Mouse (Mus musculus) forebrain, embryonic 14.5 days (tissue): Measurements from ENCODE around the gene Mitf. TPM values are rescaled to one million over a fixed set of nuclear protein-coding genes. Genes with fewer than 3 reads are reported as not detected.

Source experiments
- ATAC-seq: fragments of 200-750 bp; cut with Nextera tagmentation; 2 replicates; pipeline ENCODE4 v1.8.0; 2017; ENCODE audit warnings: mild to moderate bottlenecking, moderate library complexity
- DNase-seq: peaks from one replicate; pipeline ENCODE4 v3.0.0-alpha.2; 2015; ENCODE audit warnings: low spot score
- H3K27ac ChIP-seq: fragments of 300-500 bp; sonication (generic); 2 replicates; pipeline ENCODE4 v1.5.1; 2014; ENCODE audit warnings: low read depth, mild to moderate bottlenecking, control low read depth, low read length, moderate library complexity
- H3K27me3 ChIP-seq: fragments of 300-500 bp; sonication (generic); replicated peaks from 2 replicates; pipeline ENCODE4 v1.6.1; 2014; ENCODE audit warnings: low read length, control low read depth, mixed read lengths; ENCODE audit not compliant: control insufficient read depth, insufficient read depth
- H3K36me3 ChIP-seq: fragments of 300-500 bp; sonication (generic); 2 replicates; pipeline ENCODE4 v1.6.1; 2014; ENCODE audit warnings: low read length, control low read depth; ENCODE audit not compliant: control insufficient read depth, insufficient read depth
- H3K4me1 ChIP-seq: fragments of 300-500 bp; sonication (generic); 2 replicates; pipeline ENCODE4 v1.6.1; 2014; ENCODE audit warnings: antibody characterized with exemption, low read length, control low read depth; ENCODE audit not compliant: control insufficient read depth, insufficient read depth
- H3K4me2 ChIP-seq: fragments of 300-500 bp; sonication (generic); 2 replicates; pipeline ENCODE4 v1.6.1; 2014; ENCODE audit warnings: mild to moderate bottlenecking, control low read depth, low read length
- H3K4me3 ChIP-seq: fragments of 300-500 bp; sonication (generic); 2 replicates; pipeline ENCODE4 v1.5.1; 2014; ENCODE audit warnings: low read depth, low read length, control low read depth
- H3K9ac ChIP-seq: fragments of 300-500 bp; sonication (generic); 2 replicates; pipeline ENCODE4 v1.6.1; 2014; ENCODE audit warnings: mild to moderate bottlenecking, low read length, control low read depth, moderate library complexity
- H3K9me3 ChIP-seq: fragments of 300-500 bp; sonication (generic); replicated peaks from 2 replicates; pipeline ENCODE4 v1.6.1; 2016; ENCODE audit warnings: low read length, control low read depth, mixed read lengths; ENCODE audit not compliant: control insufficient read depth
- WGBS: fragments of 180-500 bp; shearing (Covaris S2); extraction: QIAGEN DNeasy Blood & Tissue Kit; methylation state at CpG from one replicate; pipeline ENCODE4 v1.1.7; 2014; 5-methylcytosine and 5-hydroxymethylcytosine counted together
- polyA plus RNA-seq: library from polyadenylated mRNA; unstranded; fragments of >200 nt; fragmentation: Nextera tagmentation; extraction: Ambion mirVana; gene quantifications from 2 replicates; pipeline ENCODE4 v1.2.1, GENCODE M21; 2014

The Mitf gene
- polyA plus RNA-seq, 1 experiment from 2014 or later, result 1.3 TPM

GRCm38 (mm10) chr6:97857690-97858089, 50.8 kb downstream of the Mitf start:
- Histone ChIP-seq H3K27ac (no peak overlapping the region), H3K4me1 (no peaks in the 10 kb centered on the region), H3K4me2 (no peak overlapping the region), H3K36me3 (no peaks in the 10 kb centered on the region), H3K27me3 (no peaks in the 10 kb centered on the region), H3K9me3 (no peaks in the 10 kb centered on the region), H3K9ac (no peak overlapping the region), H3K4me3 (no peak overlapping the region)
- no peak for DNase-seq
- no peak for ATAC-seq
- WGBS, result 67% methylated on average over 3 of the region's 3 CpGs

DNA sequence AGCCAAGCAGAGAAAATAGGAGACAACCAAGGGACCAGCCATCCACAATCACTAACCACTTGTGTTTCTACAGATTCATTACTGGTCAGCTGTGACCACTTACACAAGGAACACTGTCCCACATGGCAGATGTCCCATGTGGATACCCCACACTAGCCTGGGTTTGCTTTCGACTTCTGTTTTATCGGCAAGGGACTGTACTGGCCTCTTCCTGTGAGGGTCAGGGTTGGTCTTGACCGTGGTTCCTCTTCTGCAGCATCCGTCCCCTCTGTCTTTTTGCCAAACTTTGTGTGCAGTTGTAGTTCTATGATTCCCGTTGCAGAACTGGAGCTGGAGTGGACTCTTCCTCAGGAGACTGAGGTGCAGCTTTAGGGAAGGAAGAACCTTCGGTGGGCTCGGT, 59.7 kb downstream of the Mitf start:
- Histone ChIP-seq H3K27ac (no peak overlapping the region), H3K4me1 (no peaks in the 10 kb centered on the region), H3K9ac (no peak overlapping the region), H3K4me3 (no peak overlapping the region), H3K27me3 (no peaks in the 10 kb centered on the region), H3K9me3 (no peaks in the 10 kb centered on the region), H3K4me2 (no peak overlapping the region), H3K36me3 (no peaks in the 10 kb centered on the region)
- 92% methylated on average over 7 of the region's 7 CpGs for WGBS
- ATAC-seq (no peak), DNase-seq (no peak)

DNA sequence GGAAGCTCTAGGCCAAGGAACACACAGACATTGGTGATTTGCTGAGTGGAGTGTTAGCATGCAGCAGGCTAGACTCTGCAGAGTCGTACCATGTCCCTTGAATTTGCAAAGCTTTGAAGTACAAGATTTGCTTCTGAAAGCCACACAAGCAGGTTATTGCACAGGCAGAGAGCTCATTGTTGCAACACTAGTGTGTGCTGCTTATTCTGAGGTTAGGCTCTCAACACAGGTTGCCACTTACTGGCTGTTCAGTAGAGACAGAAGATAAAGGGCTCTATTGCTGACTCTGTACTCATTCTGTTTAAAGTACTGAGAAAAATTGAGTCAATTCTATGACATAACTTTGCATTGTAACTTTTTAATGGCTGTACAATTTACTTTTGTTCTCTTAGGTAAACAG, 61.2 kb downstream of the Mitf start:
- no peak for ATAC-seq
- no peaks in the 10 kb centered on the region for H3K9me3 ChIP-seq
- no peak overlapping the region for H3K4me3 ChIP-seq
- H3K9ac ChIP-seq, result no peak overlapping the region
- H3K36me3 ChIP-seq, result no peaks in the 10 kb centered on the region
- no peak overlapping the region for H3K27ac ChIP-seq
- no peak overlapping the region for H3K4me2 ChIP-seq
- H3K4me1 ChIP-seq, result no peaks in the 10 kb centered on the region
- 68% methylated on average over 1 of the region's 1 CpGs for WGBS
- DNase-seq, result no peak
- H3K27me3 ChIP-seq, result no peaks in the 10 kb centered on the region

- Histone ChIP-seq H3K27me3 (no peaks in the 10 kb centered on the region), H3K4me3 (no peak overlapping the region), H3K27ac (no peak overlapping the region), H3K9me3 (no peaks in the 10 kb centered on the region), H3K4me2 (no peak overlapping the region), H3K36me3 (no peaks in the 10 kb centered on the region), H3K4me1 (no peaks in the 10 kb centered on the region), H3K9ac (no peak overlapping the region)
- ATAC-seq (no peak), DNase-seq (no peak)
- WGBS, result 88% methylated on average over 4 of the region's 4 CpGs
Observed at GRCm38 (mm10) chr6:97869953-97870352, 63.1 kb downstream of the Mitf start.

- 95% methylated on average over 4 of the region's 4 CpGs for WGBS
- no peaks in the 10 kb centered on the region for H3K4me1 ChIP-seq
- H3K36me3 ChIP-seq, result no peaks in the 10 kb centered on the region
- no peak overlapping the region for H3K9ac ChIP-seq
- no peaks in the 10 kb centered on the region for H3K27me3 ChIP-seq
- no peak for ATAC-seq
- H3K4me2 ChIP-seq, result no peak overlapping the region
- H3K27ac ChIP-seq, result no peak overlapping the region
- H3K4me3 ChIP-seq, result no peak overlapping the region
- DNase-seq, result no peak
- no peaks in the 10 kb centered on the region for H3K9me3 ChIP-seq
Observed at GRCm38 (mm10) chr6:97871296-97872030, 64.6 kb downstream of the Mitf start.

DNA sequence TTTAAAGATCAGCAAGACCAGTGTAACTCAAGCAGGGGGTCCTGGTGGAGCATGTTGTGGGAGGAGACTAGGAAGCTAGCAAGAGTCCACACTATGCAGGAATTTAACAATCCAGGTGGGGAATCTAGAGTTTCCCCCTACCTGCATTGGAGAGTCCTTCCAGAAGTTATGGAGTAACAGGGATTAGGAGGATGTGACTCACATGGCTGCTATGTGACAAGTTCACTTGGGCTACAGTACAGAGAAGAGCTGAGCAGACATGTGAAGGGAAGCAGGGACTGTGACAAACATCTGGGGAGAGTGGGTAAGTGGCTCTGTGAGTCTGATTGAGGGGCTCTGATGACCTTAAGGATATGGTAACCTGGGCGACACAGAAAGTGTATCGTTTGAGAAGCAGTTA, 66.2 kb downstream of the Mitf start:
- Histone ChIP-seq H3K36me3 (no peaks in the 10 kb centered on the region), H3K27me3 (no peaks in the 10 kb centered on the region), H3K4me2 (no peak overlapping the region), H3K9ac (no peak overlapping the region), H3K9me3 (no peaks in the 10 kb centered on the region), H3K4me1 (no peaks in the 10 kb centered on the region), H3K4me3 (no peak overlapping the region), H3K27ac (no peak overlapping the region)
- ATAC-seq, result no peak
- DNase-seq, result no peak
- WGBS, result 88% methylated on average over 2 of the region's 2 CpGs

DNA sequence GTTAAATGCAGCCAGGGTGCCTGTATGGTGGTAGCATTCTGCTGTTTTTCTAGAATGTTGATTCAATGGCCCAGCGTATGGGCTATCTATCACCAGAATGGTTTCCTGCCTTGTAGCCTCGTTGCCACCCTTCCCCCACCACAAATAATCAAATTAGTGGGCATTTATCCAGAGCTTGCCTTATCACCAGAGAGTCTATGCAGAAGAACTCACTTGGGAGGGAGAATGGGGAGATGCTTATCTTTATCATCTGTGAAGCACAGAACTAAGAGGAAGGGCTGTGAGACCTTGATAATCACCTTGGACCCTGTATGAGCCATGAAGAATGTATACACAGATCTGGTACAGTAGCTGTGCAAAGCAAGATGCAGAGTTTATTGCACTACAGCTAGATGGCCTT, 70.1 kb downstream of the Mitf start:
- Histone ChIP-seq H3K4me3 (no peak overlapping the region), H3K9ac (no peak overlapping the region), H3K4me2 (no peak overlapping the region), H3K27me3 (no peaks in the 10 kb centered on the region), H3K27ac (no peak overlapping the region), H3K4me1 (no peaks in the 10 kb centered on the region), H3K9me3 (no peaks in the 10 kb centered on the region), H3K36me3 (no peaks in the 10 kb centered on the region)
- 92% methylated on average over 2 of the region's 2 CpGs for WGBS
- DNase-seq, result no peak
- ATAC-seq, result no peak

GRCm38 (mm10) chr6:97877492-97877891, 70.6 kb downstream of the Mitf start:
- Histone ChIP-seq H3K4me2 (no peak overlapping the region), H3K4me3 (no peak overlapping the region), H3K27me3 (no peaks in the 10 kb centered on the region), H3K9me3 (no peaks in the 10 kb centered on the region), H3K36me3 (no peaks in the 10 kb centered on the region), H3K4me1 (no peaks in the 10 kb centered on the region), H3K27ac (no peak overlapping the region), H3K9ac (no peak overlapping the region)
- no peak for DNase-seq
- WGBS, result 74% methylated on average over 6 of the region's 6 CpGs
- ATAC-seq, result no peak

DNA sequence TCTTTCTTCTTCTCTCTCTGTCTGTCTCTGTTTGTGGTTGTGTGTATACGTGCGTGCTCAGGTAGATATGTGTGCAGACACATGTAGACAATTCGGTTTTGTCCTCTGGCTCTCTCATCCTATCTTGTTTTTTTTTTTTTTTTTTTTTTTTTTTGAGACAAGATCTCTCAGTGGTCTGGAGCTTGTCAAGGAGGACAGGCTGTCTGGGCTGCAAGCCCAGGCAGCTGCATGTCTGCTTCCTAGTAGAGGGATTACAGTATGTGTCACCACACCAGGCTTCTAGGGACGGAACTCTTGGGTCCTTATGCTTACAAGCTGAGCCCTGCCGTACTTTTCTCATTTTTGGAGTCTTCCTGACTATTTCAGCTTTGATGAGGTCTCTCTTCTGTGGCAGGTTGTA, 73.5 kb downstream of the Mitf start:
- Histone ChIP-seq H3K9me3 (no peaks in the 10 kb centered on the region), H3K27ac (no peak overlapping the region), H3K4me3 (no peak overlapping the region), H3K4me2 (no peak overlapping the region), H3K36me3 (no peaks in the 10 kb centered on the region), H3K27me3 (no peaks in the 10 kb centered on the region), H3K9ac (no peak overlapping the region), H3K4me1 (peaks cover 3% of the 10 kb centered on the region; the same call in 1 of the 2 replicates)
- DNase-seq (no peak), ATAC-seq (no peak)
- WGBS, result 94% methylated on average over 5 of the region's 5 CpGs
